Mouse (Mus musculus) cerebellum, adult 2 months (tissue): ENCODE measurements around the gene Defb21.

Experiments
- CTCF ChIP-seq: fragments of 200-500 bp; IDR thresholded peaks from 2 replicates; pipeline ENCODE4 v1.5.1; 2011; ENCODE audit warnings: low read depth, mild to moderate bottlenecking, control low read depth, low read length, moderate library complexity, borderline replicate concordance; ENCODE audit not compliant: insufficient read depth
- POLR2A ChIP-seq: fragments of 200-500 bp; IDR thresholded peaks from 2 replicates; pipeline ENCODE4 v1.6.1; 2011; ENCODE audit warnings: low read length, control low read depth, borderline replicate concordance; ENCODE audit not compliant: insufficient read depth

GRCm38 (mm10) chr2:152570313-152570712 lies 2.2 kb upstream of the Defb21 start:
- TF ChIP-seq POLR2A (no peak), CTCF (no peak)
